Mouse (Mus musculus) kidney, embryonic 14.5 days (tissue): ENCODE results near the gene Unc5cl. TPM values are rescaled to one million over a fixed set of nuclear protein-coding genes. Genes with fewer than 3 reads are reported as not detected.

Source experiments
- ATAC-seq: fragments of 200-750 bp; cut with Nextera tagmentation; 2 replicates; pipeline ENCODE4 v1.8.0; 2017; ENCODE audit warnings: moderate number of reproducible peaks, mild to moderate bottlenecking, moderate TSS enrichment, moderate library complexity; ENCODE audit not compliant: low FRiP score, low TSS enrichment
- H3K27ac ChIP-seq: fragments of 300-500 bp; sonication (generic); 2 replicates; pipeline ENCODE4 v1.5.1; 2014; ENCODE audit warnings: low read depth, mild to moderate bottlenecking, low read length, moderate library complexity, mixed read lengths
- H3K27me3 ChIP-seq: fragments of 300-500 bp; sonication (generic); 2 replicates; pipeline ENCODE4 v1.6.1; 2014; ENCODE audit warnings: mild to moderate bottlenecking, low read length; ENCODE audit not compliant: control insufficient read depth, insufficient read depth
- H3K36me3 ChIP-seq: fragments of 300-500 bp; sonication (generic); 2 replicates; pipeline ENCODE4 v1.6.1; 2014; ENCODE audit warnings: low read length, mixed read lengths; ENCODE audit not compliant: control insufficient read depth, insufficient read depth
- H3K4me1 ChIP-seq: fragments of 300-500 bp; sonication (generic); 2 replicates; pipeline ENCODE4 v1.6.1; 2014; ENCODE audit warnings: low read length, mixed read lengths; ENCODE audit not compliant: control insufficient read depth, insufficient read depth
- H3K4me2 ChIP-seq: fragments of 300-500 bp; sonication (generic); replicated peaks from 2 replicates; pipeline ENCODE4 v1.6.1; 2014; ENCODE audit warnings: low read depth, mild to moderate bottlenecking, low read length
- H3K4me3 ChIP-seq: fragments of 300-500 bp; sonication (generic); 2 replicates; pipeline ENCODE4 v1.5.1; 2014; ENCODE audit warnings: mild to moderate bottlenecking, low read length
- H3K9ac ChIP-seq: fragments of 300-500 bp; sonication (generic); 2 replicates; pipeline ENCODE4 v1.6.1; 2014; ENCODE audit warnings: low read depth, mild to moderate bottlenecking, low read length, moderate library complexity
- H3K9me3 ChIP-seq: fragments of 300-500 bp; sonication (generic); 2 replicates; pipeline ENCODE4 v1.6.1; 2016; ENCODE audit warnings: low read length; ENCODE audit not compliant: control insufficient read depth
- WGBS: fragments of 180-500 bp; shearing (Covaris S2); extraction: QIAGEN DNeasy Blood & Tissue Kit; methylation state at CpG from one replicate; pipeline ENCODE4 v1.1.7; 2014; 5-methylcytosine and 5-hydroxymethylcytosine counted together
- polyA plus RNA-seq: library from polyadenylated mRNA; unstranded; fragments of >200 nt; fragmentation: Nextera tagmentation; extraction: Ambion mirVana; gene quantifications from 2 replicates; pipeline ENCODE4 v1.2.1, GENCODE M21; 2014

Unc5cl gene
- polyA plus RNA-seq, 1 experiment from 2014 or later, result 4.7 TPM

DNA sequence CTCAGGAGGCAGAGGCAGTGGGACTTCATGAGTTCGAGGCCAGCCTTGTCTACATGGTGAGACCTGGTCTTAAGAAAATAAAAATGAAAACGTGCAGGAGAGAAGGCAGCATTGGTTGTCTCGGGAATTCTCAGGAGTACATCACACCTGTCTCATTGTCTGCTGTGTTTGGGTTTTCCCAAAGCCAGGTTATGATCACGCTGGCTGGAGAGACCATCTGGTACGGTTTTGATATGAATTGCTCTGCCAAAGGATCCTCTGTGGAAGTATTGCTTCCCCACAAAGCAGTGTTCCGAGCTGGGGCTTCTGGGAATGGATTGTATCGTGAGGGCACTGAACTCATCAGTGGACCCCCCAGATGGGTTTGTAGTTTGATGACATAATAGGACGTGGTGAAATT, 20.7 kb downstream of the Unc5cl start:
- Histone ChIP-seq H3K4me2 (no peak overlapping the region), H3K27ac (no peak overlapping the region), H3K27me3 (no peaks in the 10 kb centered on the region), H3K9me3 (no peaks in the 10 kb centered on the region), H3K36me3 (no peaks in the 10 kb centered on the region), H3K4me1 (no peaks in the 10 kb centered on the region), H3K9ac (no peak overlapping the region), H3K4me3 (no peak overlapping the region)
- WGBS, result 87% methylated on average over 8 of the region's 8 CpGs
- no peak for ATAC-seq

DNA sequence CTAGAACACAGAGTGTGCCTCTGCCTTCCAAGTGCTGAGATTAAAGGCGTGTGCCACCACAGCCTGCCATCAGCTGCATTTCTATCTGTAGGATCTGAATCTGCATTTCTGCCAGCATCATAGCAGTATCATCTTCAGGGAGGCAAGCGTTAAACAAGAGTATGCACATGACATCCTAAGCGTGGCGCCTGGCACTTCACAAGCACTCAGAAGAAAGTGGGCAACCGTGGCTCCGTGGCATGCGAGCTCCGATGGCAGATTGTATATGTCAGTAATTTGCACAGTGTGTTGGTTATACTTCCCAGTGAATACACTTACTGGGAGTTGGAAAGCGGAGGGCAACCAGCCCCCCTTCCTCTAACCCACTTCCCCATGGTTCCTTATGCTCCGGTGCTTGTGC, 25.3 kb downstream of the Unc5cl start:
- WGBS, result 87% methylated on average over 10 of the region's 10 CpGs
- no peak overlapping the region for H3K4me3 ChIP-seq
- no peaks in the 10 kb centered on the region for H3K9me3 ChIP-seq
- no peak overlapping the region for H3K27ac ChIP-seq
- ATAC-seq, result no peak
- no peaks in the 10 kb centered on the region for H3K27me3 ChIP-seq
- no peaks in the 10 kb centered on the region for H3K36me3 ChIP-seq
- no peak overlapping the region for H3K4me2 ChIP-seq
- no peak overlapping the region for H3K9ac ChIP-seq
- no peaks in the 10 kb centered on the region for H3K4me1 ChIP-seq

DNA sequence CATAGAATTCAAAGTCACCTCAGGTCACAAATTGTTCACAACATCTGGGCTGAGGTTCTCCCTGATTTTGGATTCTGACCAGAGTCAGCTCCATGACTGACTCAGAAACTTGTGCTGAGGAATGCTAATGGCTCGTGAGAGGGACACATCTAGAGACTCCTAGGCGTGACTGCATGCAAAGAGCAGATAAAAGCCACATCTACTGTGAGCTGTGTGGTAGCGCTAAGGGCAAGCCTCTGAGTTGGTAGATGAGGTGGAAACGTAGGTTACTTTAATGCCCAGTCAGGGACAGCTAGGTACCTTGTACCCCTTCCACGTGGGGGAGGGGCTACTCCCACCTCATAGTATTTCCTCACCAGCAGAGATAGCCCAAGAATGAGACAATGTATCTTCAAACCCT, 29.1 kb downstream of the Unc5cl start:
- Histone ChIP-seq H3K36me3 (no peaks in the 10 kb centered on the region), H3K9me3 (no peaks in the 10 kb centered on the region)

DNA sequence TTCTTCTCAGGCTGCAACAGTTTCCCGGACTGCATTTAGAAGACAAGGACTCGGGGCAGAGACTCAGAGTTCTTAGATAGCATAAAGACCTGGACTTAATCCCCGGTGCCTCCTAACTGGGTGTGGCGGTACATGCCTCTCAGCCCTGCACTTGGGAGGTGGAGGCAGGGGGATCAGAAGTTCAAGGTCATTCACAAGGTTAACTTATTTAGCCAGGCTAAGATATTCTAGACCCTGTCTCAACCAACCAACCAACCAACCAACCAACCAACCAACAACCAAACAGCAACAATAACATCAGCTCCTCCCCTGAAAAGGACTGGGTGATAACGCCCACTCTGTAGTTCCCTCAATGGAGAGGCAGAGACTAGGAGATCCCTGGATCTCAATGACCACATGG, 29.5 kb downstream of the Unc5cl start:
- Histone ChIP-seq H3K4me1 (no peaks in the 10 kb centered on the region), H3K9me3 (no peaks in the 10 kb centered on the region), H3K9ac (no peak overlapping the region), H3K27me3 (no peaks in the 10 kb centered on the region), H3K36me3 (no peaks in the 10 kb centered on the region), H3K27ac (no peak overlapping the region), H3K4me3 (no peak overlapping the region), H3K4me2 (no peak overlapping the region)
- 92% methylated on average over 5 of the region's 5 CpGs for WGBS
- no peak for ATAC-seq

More for the DNA sequence above, 29.1 kb downstream of the Unc5cl start:
- no peak overlapping the region for H3K4me2 ChIP-seq
- no peak for ATAC-seq
- H3K4me1 ChIP-seq, result no peaks in the 10 kb centered on the region
- H3K27ac ChIP-seq, result no peak overlapping the region
- H3K9ac ChIP-seq, result no peak overlapping the region
- H3K27me3 ChIP-seq, result no peaks in the 10 kb centered on the region
- H3K4me3 ChIP-seq, result no peak overlapping the region
- WGBS, result 82% methylated on average over 5 of the region's 5 CpGs

DNA sequence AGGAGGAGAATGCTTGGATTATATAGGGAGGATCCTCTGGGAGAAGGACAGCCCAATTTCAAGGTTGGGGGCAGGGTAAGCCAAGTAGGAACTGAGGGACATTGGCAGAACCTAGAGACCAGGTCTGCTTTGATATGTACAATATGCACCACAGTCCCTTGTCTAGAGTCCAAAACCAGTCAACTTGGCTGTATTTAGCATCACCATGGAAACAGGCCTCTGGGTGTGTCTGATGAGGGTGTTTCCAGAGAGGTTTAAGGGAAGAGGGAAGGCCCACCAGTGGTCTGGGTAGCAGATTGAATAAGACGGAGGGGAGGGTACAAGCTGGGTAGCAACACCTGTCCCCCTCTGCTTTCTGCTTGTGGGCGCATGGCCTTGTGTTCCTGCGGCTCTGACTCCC, 34.8 kb downstream of the Unc5cl start:
- no peaks in the 10 kb centered on the region for H3K4me1 ChIP-seq
- ATAC-seq, result no peak
- H3K9me3 ChIP-seq, result no peaks in the 10 kb centered on the region
- no peak overlapping the region for H3K4me3 ChIP-seq
- H3K9ac ChIP-seq, result no peak overlapping the region
- no peak overlapping the region for H3K27ac ChIP-seq
- H3K4me2 ChIP-seq, result no peak overlapping the region
- H3K27me3 ChIP-seq, result no peaks in the 10 kb centered on the region
- 82% methylated on average over 3 of the region's 3 CpGs for WGBS
- H3K36me3 ChIP-seq, result no peaks in the 10 kb centered on the region

DNA sequence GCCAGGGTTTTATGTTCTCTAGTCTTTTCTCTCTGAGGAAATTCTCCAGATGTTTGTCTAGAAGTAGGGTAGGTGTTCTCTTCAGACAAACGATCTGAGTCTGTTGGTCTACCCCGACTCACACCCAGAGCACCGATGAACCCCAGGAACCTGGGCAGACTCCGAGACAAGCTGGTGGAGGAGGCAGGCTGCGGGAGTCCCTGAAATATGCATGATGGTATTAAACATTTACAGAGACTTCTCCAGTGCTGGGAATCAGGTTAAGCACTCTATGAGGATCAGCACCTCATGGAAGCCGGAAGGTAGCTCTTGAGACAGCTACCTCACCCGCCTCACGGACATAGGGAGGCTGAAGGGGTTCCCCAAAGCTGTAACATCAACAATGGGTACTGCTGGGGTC, 37.9 kb downstream of the Unc5cl start:
- Histone ChIP-seq H3K9me3 (no peaks in the 10 kb centered on the region), H3K9ac (no peak overlapping the region), H3K27ac (no peak overlapping the region), H3K36me3 (no peaks in the 10 kb centered on the region), H3K4me2 (no peak overlapping the region), H3K4me3 (no peak overlapping the region), H3K4me1 (no peaks in the 10 kb centered on the region), H3K27me3 (no peaks in the 10 kb centered on the region)
- WGBS, result 84% methylated on average over 8 of the region's 8 CpGs
- ATAC-seq, result no peak

DNA sequence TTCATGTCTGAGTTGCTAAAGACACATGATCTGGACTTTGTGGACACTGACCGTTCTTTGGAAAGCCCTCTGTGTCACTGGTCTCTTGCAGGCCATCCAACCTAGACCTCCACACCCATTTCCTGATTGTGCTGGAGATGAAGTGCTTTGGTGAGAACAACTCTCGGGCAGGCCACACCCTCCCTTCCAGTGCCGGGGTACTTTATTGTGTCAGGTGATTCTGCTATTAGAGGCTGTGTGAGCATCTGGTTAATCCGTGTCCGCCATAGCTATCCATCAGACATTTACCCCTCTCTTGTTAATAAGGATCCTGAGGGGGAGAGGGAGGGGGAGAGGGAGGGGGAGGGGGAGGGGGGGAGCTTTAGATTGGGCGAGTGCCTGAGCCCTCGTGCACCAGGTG, 38.9 kb downstream of the Unc5cl start:
- no peaks in the 10 kb centered on the region for H3K36me3 ChIP-seq
- ATAC-seq, result no peak
- H3K9ac ChIP-seq, result no peak overlapping the region
- H3K27me3 ChIP-seq, result no peaks in the 10 kb centered on the region
- H3K4me3 ChIP-seq, result no peak overlapping the region
- no peak overlapping the region for H3K27ac ChIP-seq
- no peaks in the 10 kb centered on the region for H3K9me3 ChIP-seq
- no peak overlapping the region for H3K4me2 ChIP-seq
- no peaks in the 10 kb centered on the region for H3K4me1 ChIP-seq
- WGBS, result 51% methylated on average over 7 of the region's 7 CpGs

DNA sequence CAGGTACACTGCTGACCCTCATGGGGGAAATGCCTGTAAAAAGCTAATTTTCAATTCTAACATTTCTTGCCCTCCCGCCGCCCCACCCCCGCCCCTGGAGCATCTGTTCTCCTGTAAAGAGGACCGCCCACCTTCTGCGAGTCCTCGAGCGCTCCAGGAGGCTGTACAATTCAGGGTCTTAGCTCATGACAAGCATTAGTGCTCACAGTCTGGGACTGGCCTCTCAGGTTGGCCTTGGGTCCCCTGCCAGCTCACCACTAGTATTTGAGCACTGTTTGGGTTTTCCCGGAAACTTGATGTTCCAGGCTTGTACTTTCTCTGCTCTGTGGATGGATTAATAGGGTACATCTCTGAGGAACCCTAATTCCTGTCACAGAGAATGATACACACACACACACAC, 39.3 kb downstream of the Unc5cl start:
- Histone ChIP-seq H3K9ac (no peak overlapping the region), H3K27ac (no peak overlapping the region), H3K4me1 (no peaks in the 10 kb centered on the region), H3K4me3 (no peak overlapping the region), H3K4me2 (no peak overlapping the region), H3K27me3 (no peaks in the 10 kb centered on the region), H3K9me3 (no peaks in the 10 kb centered on the region), H3K36me3 (no peaks in the 10 kb centered on the region)
- 73% methylated on average over 8 of the region's 8 CpGs for WGBS
- no peak for ATAC-seq

DNA sequence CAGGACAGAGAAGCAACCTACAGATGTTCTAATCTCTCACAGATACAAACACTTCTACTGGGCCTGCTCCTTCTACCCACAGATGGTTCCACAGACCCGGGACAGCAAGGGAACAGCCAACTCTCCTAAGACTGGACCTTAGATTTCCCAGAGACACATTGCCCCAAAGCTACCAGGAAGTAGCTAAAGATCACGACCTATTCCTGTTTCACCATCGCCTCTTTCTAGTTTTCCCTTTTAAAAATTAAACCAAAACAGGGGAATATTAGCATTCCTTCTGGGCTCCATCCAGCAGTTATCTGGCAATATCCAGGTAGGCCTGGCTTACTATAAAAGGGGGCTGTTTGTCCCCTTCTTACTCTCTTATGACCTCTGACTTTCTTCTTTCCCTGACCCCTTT, 43.3 kb downstream of the Unc5cl start:
- WGBS, result 68% methylated on average over 3 of the region's 3 CpGs

More for the DNA sequence above, 43.3 kb downstream of the Unc5cl start:
- no peaks in the 10 kb centered on the region for H3K9me3 ChIP-seq
- ATAC-seq, result no peak
- no peak overlapping the region for H3K9ac ChIP-seq
- H3K4me2 ChIP-seq, result no peak overlapping the region
- H3K4me3 ChIP-seq, result no peak overlapping the region
- no peaks in the 10 kb centered on the region for H3K4me1 ChIP-seq
- H3K27me3 ChIP-seq, result no peaks in the 10 kb centered on the region
- no peak overlapping the region for H3K27ac ChIP-seq
- H3K36me3 ChIP-seq, result no peaks in the 10 kb centered on the region
